Mouse (Mus musculus): ENCODE data around the gene Ppan.

DNA sequence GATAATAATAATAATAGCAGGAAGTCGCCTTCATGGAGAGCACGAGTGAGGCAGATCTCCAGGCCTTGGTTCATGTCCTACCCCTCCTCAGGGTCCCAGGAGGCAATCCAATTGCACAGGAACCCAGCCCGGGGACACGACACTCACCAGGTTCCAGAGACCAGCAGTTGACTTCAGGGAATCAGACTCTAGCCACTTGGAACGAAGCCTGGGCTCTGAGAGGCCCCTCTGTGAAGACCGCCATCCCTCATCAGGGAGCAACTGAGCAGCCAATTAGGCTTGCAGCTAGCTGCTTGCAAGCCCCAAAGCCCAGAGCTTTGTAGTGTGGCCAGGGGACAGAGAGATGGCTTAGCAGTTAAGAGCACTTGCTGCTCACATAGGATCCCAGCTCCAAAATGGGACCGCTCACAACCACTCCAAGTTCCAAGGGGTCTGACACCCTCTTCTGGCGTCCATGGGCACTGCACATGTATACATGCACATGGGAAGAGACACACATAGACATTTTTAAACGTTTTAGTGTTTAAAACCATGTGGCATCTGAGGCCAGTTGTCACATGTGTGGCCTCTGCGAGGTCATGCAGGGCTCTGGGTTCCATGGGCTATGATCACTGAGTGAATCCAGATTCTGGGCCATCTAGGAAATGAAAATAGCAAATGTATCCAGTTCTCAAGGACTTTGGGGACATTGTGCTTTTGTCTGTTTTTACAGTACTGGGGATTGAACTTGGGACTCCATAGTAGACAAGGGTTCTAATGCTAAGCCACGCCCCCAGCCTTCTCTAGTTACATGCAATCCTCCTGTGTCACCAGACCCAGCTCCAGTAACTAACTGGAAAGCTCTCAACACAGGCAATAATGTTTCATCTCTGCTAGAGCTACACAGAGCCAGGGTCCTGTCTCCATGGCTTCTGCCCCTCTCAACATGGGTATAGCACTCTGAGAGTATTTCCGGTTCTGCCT lies 17.5 kb upstream of the Ppan start:
- peak; percentile 20; the same call in 1 of the 2 replicates for TF ChIP-seq CTCF (IDR thresholded peaks at IDR 0.05)
- no peak for TF ChIP-seq POLR2A (IDR thresholded peaks at IDR 0.05; ENCODE audit: insufficient read depth, low read depth, low read length)

Data from heart, adult 2 months (tissue).